Mouse (Mus musculus) thymus, adult 2 months (tissue): ENCODE results near the gene Shisal2b. TPM values are rescaled to one million over a fixed set of nuclear protein-coding genes. Genes with fewer than 3 reads are reported as not detected.

Source experiments
- DNase-seq: peaks from one replicate; pipeline ENCODE4 v3.0.0; 2021
- H3K27ac ChIP-seq: fragments of 200-500 bp; 2 replicates; pipeline ENCODE4 v1.5.1; 2012; ENCODE audit warnings: low read length, control low read depth; ENCODE audit not compliant: control insufficient read depth, insufficient read depth
- H3K27me3 ChIP-seq: fragments of 200-500 bp; 2 replicates; pipeline ENCODE4 v1.6.1; 2012; ENCODE audit warnings: mild to moderate bottlenecking, low read length, moderate library complexity, mixed read lengths; ENCODE audit not compliant: control insufficient read depth, insufficient read depth
- H3K36me3 ChIP-seq: fragments of 200-500 bp; 2 replicates; pipeline ENCODE4 v1.6.1; 2012; ENCODE audit warnings: mild to moderate bottlenecking, low read length, moderate library complexity; ENCODE audit not compliant: control insufficient read depth, insufficient read depth
- H3K4me1 ChIP-seq: fragments of 200-500 bp; replicated peaks from 2 replicates; pipeline ENCODE4 v1.6.1; 2012; ENCODE audit warnings: low read length; ENCODE audit not compliant: control insufficient read depth, insufficient read depth
- H3K4me3 ChIP-seq: fragments of 200-500 bp; 2 replicates; pipeline ENCODE4 v1.5.1; 2012; ENCODE audit warnings: mild to moderate bottlenecking, low read length, control low read depth, moderate library complexity; ENCODE audit not compliant: control insufficient read depth, insufficient read depth
- CTCF ChIP-seq: fragments of 200-500 bp; IDR thresholded peaks from 2 replicates; pipeline ENCODE4 v1.5.1; 2012; ENCODE audit warnings: mild to moderate bottlenecking, control low read depth, low read length, moderate library complexity, borderline replicate concordance; ENCODE audit not compliant: control insufficient read depth, poor library complexity, insufficient read depth; ENCODE audit errors: extremely low read depth
- POLR2A ChIP-seq: fragments of 200-500 bp; IDR thresholded peaks from 2 replicates; pipeline ENCODE4 v1.6.1; 2012; ENCODE audit warnings: mild to moderate bottlenecking, low read length, control low read depth, moderate library complexity; ENCODE audit not compliant: control insufficient read depth, poor library complexity, insufficient read depth; ENCODE audit errors: extremely low read depth
- WGBS: fragments of 180-500 bp; shearing (Covaris S2); methylation state at CpG from one replicate; pipeline ENCODE4 v1.1.7; 2018; 5-methylcytosine and 5-hydroxymethylcytosine counted together
- polyA plus RNA-seq: library from polyadenylated mRNA; depleted of rRNA; stranded (reverse); fragments of >200 nt; gene quantifications from 2 replicates; pipeline ENCODE4 v1.2.3, GENCODE M21; 2012; rRNA removed

Gene Shisal2b
- polyA plus RNA-seq, 1 experiment = not detected

- Histone ChIP-seq H3K27ac (no peak overlapping the region), H3K4me3 (no peak overlapping the region), H3K36me3 (peaks cover 20% of the 10 kb centered on the region), H3K4me1 (no peaks in the 10 kb centered on the region), H3K27me3 (no peaks in the 10 kb centered on the region)
- DNase-seq = no peak
- no peak for TF ChIP-seq POLR2A
- no peak for TF ChIP-seq CTCF
- WGBS = 95% methylated on average over 8 of the region's 8 CpGs
Observed at GRCm38 (mm10) chr13:104799067-104799466, 64.6 kb downstream of the Shisal2b start.

Other genes with a start within 250 kb of the Shisal2b start
- 10.9 and 12.9 TPM in 2 replicates for gene Srek1ip1, start 71.4 kb downstream of the Shisal2b start, polyA plus RNA-seq
- 2.8 and 4.6 TPM in 2 replicates for gene Cwc27, start 46.8 kb downstream of the Shisal2b start, polyA plus RNA-seq
- 0.10 and 0.19 TPM in 2 replicates for gene Rgs7bp, start 191.0 kb upstream of the Shisal2b start, polyA plus RNA-seq
- not detected in 2 replicates for gene 4933425L06Rik, start 218.2 kb upstream of the Shisal2b start, polyA plus RNA-seq